Mouse (Mus musculus): ENCODE results near the gene AC131692.1. TPM values are rescaled to one million over a fixed set of nuclear protein-coding genes. Genes with fewer than 3 reads are reported as not detected.

Gene AC131692.1
- total and polyA plus RNA-seq, 2 experiments from 2014 or later, result not detected

- Histone ChIP-seq H3K4me1 (ENCODE audit: insufficient read depth, low read length) (peaks cover 10% of the 10 kb centered on the region), H3K9ac (replicated peaks; ENCODE audit: low read length) (no peak overlapping the region), H3K27me3 (ENCODE audit: insufficient read depth, low read length) (no peaks in the 10 kb centered on the region), H3K9me3 (ENCODE audit: low read length) (no peaks in the 10 kb centered on the region), H3K36me3 (ENCODE audit: insufficient read depth, low read length) (peaks cover 27% of the 10 kb centered on the region), H3K4me2 (ENCODE audit: low read depth, low read length) (no peak overlapping the region), H3K27ac (no peak overlapping the region), H3K4me3 (ENCODE audit: low read length) (no peak overlapping the region)
- no peak for TF ChIP-seq CTCF (IDR thresholded peaks at IDR 0.05; ENCODE audit: low read depth)
- DNase-seq (ENCODE audit: low spot score) (no peak), ATAC-seq (no peak)
- WGBS, result 90% methylated on average over 3 of the region's 3 CpGs
These were observed 42.2 kb downstream of the AC131692.1 start for GRCm38 (mm10) chr19:6136397-6136796.

GRCm38 (mm10) chr19:6139701-6140100, 45.5 kb downstream of the AC131692.1 start:
- H3K27me3 ChIP-seq (ENCODE audit: insufficient read depth, low read length), result no peaks in the 10 kb centered on the region
- no peak for TF ChIP-seq CTCF (IDR thresholded peaks at IDR 0.05; ENCODE audit: low read depth)
- H3K27ac ChIP-seq, result peak overlapping the region; percentile 99; the same call in 1 of the 2 replicates
- 78% methylated on average over 6 of the region's 6 CpGs for WGBS
- peak overlapping the region; percentile 92 for H3K4me2 ChIP-seq (ENCODE audit: low read depth, low read length)
- DNase-seq (ENCODE audit: low spot score), result no peak
- H3K36me3 ChIP-seq (ENCODE audit: insufficient read depth, low read length), result peaks cover 21% of the 10 kb centered on the region
- no peak for ATAC-seq
- H3K4me1 ChIP-seq (ENCODE audit: insufficient read depth, low read length), result peaks cover 10% of the 10 kb centered on the region
- H3K4me3 ChIP-seq (ENCODE audit: low read length), result peak overlapping the region; percentile 65
- H3K9me3 ChIP-seq (ENCODE audit: low read length), result no peaks in the 10 kb centered on the region
- peak overlapping the region; percentile 80 for H3K9ac ChIP-seq (replicated peaks; ENCODE audit: low read length)

GRCm38 (mm10) chr19:6140374-6140677, 46.1 kb downstream of the AC131692.1 start:
- Histone ChIP-seq H3K27ac (peak overlapping the region; percentile 99), H3K27me3 (ENCODE audit: insufficient read depth, low read length) (no peaks in the 10 kb centered on the region), H3K4me2 (ENCODE audit: low read depth, low read length) (peak overlapping the region; percentile 92), H3K36me3 (ENCODE audit: insufficient read depth, low read length) (peaks cover 20% of the 10 kb centered on the region), H3K9ac (replicated peaks; ENCODE audit: low read length) (peak overlapping the region; percentile 80), H3K9me3 (ENCODE audit: low read length) (no peaks in the 10 kb centered on the region), H3K4me3 (ENCODE audit: low read length) (peak overlapping the region; percentile 65), H3K4me1 (ENCODE audit: insufficient read depth, low read length) (peaks cover 10% of the 10 kb centered on the region)
- DNase-seq (ENCODE audit: low spot score) (no peak), ATAC-seq (no peak)
- no peak for TF ChIP-seq CTCF (IDR thresholded peaks at IDR 0.05; ENCODE audit: low read depth)
- 5% methylated on average over 16 of the region's 16 CpGs for WGBS

- peak; percentile 94 for ATAC-seq
- H3K9ac ChIP-seq (replicated peaks; ENCODE audit: low read length), result peak within 1 kb of the TSS; percentile 80
- peak within 1 kb of the TSS; percentile 65 for H3K4me3 ChIP-seq (ENCODE audit: low read length)
- H3K27ac ChIP-seq, result peak within 1 kb of the TSS; percentile 99
- WGBS, result under 1% methylated on average over 65 of the region's 68 CpGs
- peak; percentile 98 for DNase-seq (ENCODE audit: low spot score)
- H3K27me3 ChIP-seq (ENCODE audit: insufficient read depth, low read length), result no peaks in the 10 kb centered on the region
- TF ChIP-seq CTCF (IDR thresholded peaks at IDR 0.05; ENCODE audit: low read depth), result peak; percentile 78
- peaks cover 15% of the 10 kb centered on the region for H3K36me3 ChIP-seq (ENCODE audit: insufficient read depth, low read length)
- peak within 1 kb of the TSS; percentile 92 for H3K4me2 ChIP-seq (ENCODE audit: low read depth, low read length)
- peaks cover 10% of the 10 kb centered on the region for H3K4me1 ChIP-seq (ENCODE audit: insufficient read depth, low read length)
- no peaks in the 10 kb centered on the region for H3K9me3 ChIP-seq (ENCODE audit: low read length)
These were observed 46.6 kb downstream of the AC131692.1 start, which contains the start of gene Batf2 for GRCm38 (mm10) chr19:6140678-6141393. TSS of gene Batf2 (plus strand) at chr19:6140983.

- Histone ChIP-seq H3K9me3 (ENCODE audit: low read length) (no peaks in the 10 kb centered on the region), H3K36me3 (ENCODE audit: insufficient read depth, low read length) (peaks cover 10% of the 10 kb centered on the region), H3K4me1 (ENCODE audit: insufficient read depth, low read length) (peaks cover 10% of the 10 kb centered on the region), H3K27ac (peak within 1 kb of the TSS; percentile 99), H3K4me3 (ENCODE audit: low read length) (peak within 1 kb of the TSS; percentile 65), H3K9ac (replicated peaks; ENCODE audit: low read length) (peak within 1 kb of the TSS; percentile 80), H3K4me2 (ENCODE audit: low read depth, low read length) (peak within 1 kb of the TSS; percentile 92), H3K27me3 (ENCODE audit: insufficient read depth, low read length) (no peaks in the 10 kb centered on the region)
- DNase-seq (ENCODE audit: low spot score) (peak; percentile 96), ATAC-seq (peak; percentile 82)
- under 1% methylated on average over 15 of the region's 15 CpGs for WGBS
- peak; percentile 52 for TF ChIP-seq CTCF (IDR thresholded peaks at IDR 0.05; ENCODE audit: low read depth)
These were observed 47.2 kb downstream of the AC131692.1 start, which contains the start of gene Arl2 for GRCm38 (mm10) chr19:6141394-6141749. TSS of gene Arl2 (minus strand) at chr19:6141548.

- no peak for DNase-seq (ENCODE audit: low spot score)
- Histone ChIP-seq H3K27ac (no peak overlapping the region), H3K4me1 (ENCODE audit: insufficient read depth, low read length) (peaks cover 5% of the 10 kb centered on the region), H3K4me2 (ENCODE audit: low read depth, low read length) (no peak overlapping the region), H3K4me3 (ENCODE audit: low read length) (no peak overlapping the region), H3K27me3 (ENCODE audit: insufficient read depth, low read length) (no peaks in the 10 kb centered on the region), H3K9me3 (ENCODE audit: low read length) (no peaks in the 10 kb centered on the region), H3K9ac (replicated peaks; ENCODE audit: low read length) (no peak overlapping the region), H3K36me3 (ENCODE audit: insufficient read depth, low read length) (no peaks in the 10 kb centered on the region)
- 72% methylated on average over 5 of the region's 5 CpGs for WGBS
- TF ChIP-seq CTCF (IDR thresholded peaks at IDR 0.05; ENCODE audit: low read depth), result peak; percentile 14; the same call in 1 of the 2 replicates
- no peak for ATAC-seq
These were observed 50.6 kb downstream of the AC131692.1 start for GRCm38 (mm10) chr19:6144842-6145241.

Small RNA genes within 50 kb of the gene (microRNA-seq; reads per million reads assigned to microRNA genes)
- gene Mir6988, result 1.2 to 2.5 reads per million in 2 experiments

Other genes with a start within 250 kb of the AC131692.1 start
Only the 30 nearest of the 31 such genes appear.
- gene Frmd8, start 219.1 kb upstream of the AC131692.1 start, total RNA-seq (2014; rRNA removed), result 19.8 and 43.2 TPM in 2 replicates
- gene Frmd8, start 219.1 kb upstream of the AC131692.1 start, polyA plus RNA-seq (2015; fragmentation: Nextera tagmentation; extraction: Ambion mirVana), result 12.5 and 13.7 TPM in 2 replicates
- 2.1 and 6.0 TPM in 2 replicates for gene Slc25a45, start 216.6 kb upstream of the AC131692.1 start, total RNA-seq (2014; rRNA removed)
- 1.8 and 2.8 TPM in 2 replicates for gene Slc25a45, start 216.6 kb upstream of the AC131692.1 start, polyA plus RNA-seq (2015; fragmentation: Nextera tagmentation; extraction: Ambion mirVana)
- 7.5 and 10.1 TPM in 2 replicates for gene Tigd3, start 200.3 kb upstream of the AC131692.1 start, total RNA-seq (2014; rRNA removed)
- gene Tigd3, start 200.3 kb upstream of the AC131692.1 start, polyA plus RNA-seq (2015; fragmentation: Nextera tagmentation; extraction: Ambion mirVana), result 7.1 and 7.5 TPM in 2 replicates
- gene Dpf2, start 181.4 kb upstream of the AC131692.1 start, total RNA-seq (2014; rRNA removed), result 61.7 and 77.4 TPM in 2 replicates
- gene Dpf2, start 181.4 kb upstream of the AC131692.1 start, polyA plus RNA-seq (2015; fragmentation: Nextera tagmentation; extraction: Ambion mirVana), result 69.5 and 70.2 TPM in 2 replicates
- gene Cdc42ep2, start 169.6 kb upstream of the AC131692.1 start, total RNA-seq (2014; rRNA removed), result 22.0 and 28.0 TPM in 2 replicates
- gene Cdc42ep2, start 169.6 kb upstream of the AC131692.1 start, polyA plus RNA-seq (2015; fragmentation: Nextera tagmentation; extraction: Ambion mirVana), result 17.4 and 18.0 TPM in 2 replicates
- gene Pola2, start 130.2 kb upstream of the AC131692.1 start, total RNA-seq (2014; rRNA removed), result 23.4 and 28.9 TPM in 2 replicates
- 19.5 and 21.5 TPM in 2 replicates for gene Pola2, start 130.2 kb upstream of the AC131692.1 start, polyA plus RNA-seq (2015; fragmentation: Nextera tagmentation; extraction: Ambion mirVana)
- not detected in 2 replicates for gene Slc22a20, start 108.3 kb upstream of the AC131692.1 start, total RNA-seq (2014; rRNA removed)
- not detected in 2 replicates for gene Slc22a20, start 108.3 kb upstream of the AC131692.1 start, polyA plus RNA-seq (2015; fragmentation: Nextera tagmentation; extraction: Ambion mirVana)
- gene Capn1, start 78.5 kb upstream of the AC131692.1 start, total RNA-seq (2014; rRNA removed), result 13.6 and 15.7 TPM in 2 replicates
- gene Capn1, start 78.5 kb upstream of the AC131692.1 start, polyA plus RNA-seq (2015; fragmentation: Nextera tagmentation; extraction: Ambion mirVana), result 4.6 and 4.8 TPM in 2 replicates
- 27.6 and 34.1 TPM in 2 replicates for gene Syvn1, start 47.8 kb upstream of the AC131692.1 start, total RNA-seq (2014; rRNA removed)
- 26.8 and 29.8 TPM in 2 replicates for gene Syvn1, start 47.8 kb upstream of the AC131692.1 start, polyA plus RNA-seq (2015; fragmentation: Nextera tagmentation; extraction: Ambion mirVana)
- gene Mrpl49, start 36.6 kb upstream of the AC131692.1 start, total RNA-seq (2014; rRNA removed), result 34.4 and 36.2 TPM in 2 replicates
- gene Mrpl49, start 36.6 kb upstream of the AC131692.1 start, polyA plus RNA-seq (2015; fragmentation: Nextera tagmentation; extraction: Ambion mirVana), result 52.4 and 54.9 TPM in 2 replicates
- 558 and 787 TPM in 2 replicates for gene Fau, start 36.6 kb upstream of the AC131692.1 start, total RNA-seq (2014; rRNA removed)
- gene Fau, start 36.6 kb upstream of the AC131692.1 start, polyA plus RNA-seq (2015; fragmentation: Nextera tagmentation; extraction: Ambion mirVana), result 668 TPM in 2 replicates
- 76.0 and 97.3 TPM in 2 replicates for gene Znhit2, start 33.2 kb upstream of the AC131692.1 start, total RNA-seq (2014; rRNA removed)
- gene Znhit2, start 33.2 kb upstream of the AC131692.1 start, polyA plus RNA-seq (2015; fragmentation: Nextera tagmentation; extraction: Ambion mirVana), result 43.2 and 46.3 TPM in 2 replicates
- 122 and 123 TPM in 2 replicates for gene Tm7sf2, start 26.0 kb upstream of the AC131692.1 start, total RNA-seq (2014; rRNA removed)
- gene Tm7sf2, start 26.0 kb upstream of the AC131692.1 start, polyA plus RNA-seq (2015; fragmentation: Nextera tagmentation; extraction: Ambion mirVana), result 57.7 and 64.2 TPM in 2 replicates
- gene Vps51, start 17.2 kb upstream of the AC131692.1 start, total RNA-seq (2014; rRNA removed), result 100.0 and 102 TPM in 2 replicates
- gene Vps51, start 17.2 kb upstream of the AC131692.1 start, polyA plus RNA-seq (2015; fragmentation: Nextera tagmentation; extraction: Ambion mirVana), result 91.2 and 92.2 TPM in 2 replicates
- not detected in 2 replicates for gene Tmem262, start 14.4 kb upstream of the AC131692.1 start, total RNA-seq (2014; rRNA removed)
- gene Tmem262, start 14.4 kb upstream of the AC131692.1 start, polyA plus RNA-seq (2015; fragmentation: Nextera tagmentation; extraction: Ambion mirVana), result not detected in 2 replicates
- gene Gm28374, start 12.2 kb upstream of the AC131692.1 start, total RNA-seq (2014; rRNA removed), result 0.37 and 0.86 TPM in 2 replicates
- gene Gm28374, start 12.2 kb upstream of the AC131692.1 start, polyA plus RNA-seq (2015; fragmentation: Nextera tagmentation; extraction: Ambion mirVana), result 0.24 and 1.1 TPM in 2 replicates
- gene Zfpl1, start 9.5 kb upstream of the AC131692.1 start, total RNA-seq (2014; rRNA removed), result 76.9 and 88.2 TPM in 2 replicates
- gene Zfpl1, start 9.5 kb upstream of the AC131692.1 start, polyA plus RNA-seq (2015; fragmentation: Nextera tagmentation; extraction: Ambion mirVana), result 83.9 and 88.2 TPM in 2 replicates
- gene Cdca5, start 9.4 kb upstream of the AC131692.1 start, total RNA-seq (2014; rRNA removed), result 6.3 and 7.4 TPM in 2 replicates
- 6.1 and 7.4 TPM in 2 replicates for gene Cdca5, start 9.4 kb upstream of the AC131692.1 start, polyA plus RNA-seq (2015; fragmentation: Nextera tagmentation; extraction: Ambion mirVana)
- gene Naaladl1, start 11.4 kb downstream of the AC131692.1 start, total RNA-seq (2014; rRNA removed), result 0.40 and 0.89 TPM in 2 replicates
- 0.36 and 0.43 TPM in 2 replicates for gene Naaladl1, start 11.4 kb downstream of the AC131692.1 start, polyA plus RNA-seq (2015; fragmentation: Nextera tagmentation; extraction: Ambion mirVana)
- 91.0 and 91.5 TPM in 2 replicates for gene Sac3d1, start 24.2 kb downstream of the AC131692.1 start, total RNA-seq (2014; rRNA removed)
- gene Sac3d1, start 24.2 kb downstream of the AC131692.1 start, polyA plus RNA-seq (2015; fragmentation: Nextera tagmentation; extraction: Ambion mirVana), result 50.5 and 51.9 TPM in 2 replicates
- gene Snx15, start 33.9 kb downstream of the AC131692.1 start, total RNA-seq (2014; rRNA removed), result 71.4 and 84.4 TPM in 2 replicates
- gene Snx15, start 33.9 kb downstream of the AC131692.1 start, polyA plus RNA-seq (2015; fragmentation: Nextera tagmentation; extraction: Ambion mirVana), result 60.9 and 62.7 TPM in 2 replicates
- not detected in 2 replicates for gene Batf2, start 46.6 kb downstream of the AC131692.1 start, total RNA-seq (2014; rRNA removed)
- gene Batf2, start 46.6 kb downstream of the AC131692.1 start, polyA plus RNA-seq (2015; fragmentation: Nextera tagmentation; extraction: Ambion mirVana), result 0.21 and 0.23 TPM in 2 replicates
- 112 and 123 TPM in 2 replicates for gene Arl2, start 47.1 kb downstream of the AC131692.1 start, total RNA-seq (2014; rRNA removed)
- gene Arl2, start 47.1 kb downstream of the AC131692.1 start, polyA plus RNA-seq (2015; fragmentation: Nextera tagmentation; extraction: Ambion mirVana), result 151 and 155 TPM in 2 replicates
- gene Majin, start 90.0 kb downstream of the AC131692.1 start, total RNA-seq (2014; rRNA removed), result not detected in 2 replicates
- gene Majin, start 90.0 kb downstream of the AC131692.1 start, polyA plus RNA-seq (2015; fragmentation: Nextera tagmentation; extraction: Ambion mirVana), result 0.24 TPM in 1 of 2 replicates, not detected in the other
- gene Gpha2, start 132.0 kb downstream of the AC131692.1 start, total RNA-seq (2014; rRNA removed), result not detected in 2 replicates
- gene Gpha2, start 132.0 kb downstream of the AC131692.1 start, polyA plus RNA-seq (2015; fragmentation: Nextera tagmentation; extraction: Ambion mirVana), result 0.39 and 0.60 TPM in 2 replicates
- 272 and 321 TPM in 2 replicates for gene Ppp2r5b, start 141.5 kb downstream of the AC131692.1 start, total RNA-seq (2014; rRNA removed)
- gene Ppp2r5b, start 141.5 kb downstream of the AC131692.1 start, polyA plus RNA-seq (2015; fragmentation: Nextera tagmentation; extraction: Ambion mirVana), result 149 and 160 TPM in 2 replicates
- gene Atg2a, start 147.2 kb downstream of the AC131692.1 start, total RNA-seq (2014; rRNA removed), result 38.7 and 43.4 TPM in 2 replicates
- gene Atg2a, start 147.2 kb downstream of the AC131692.1 start, polyA plus RNA-seq (2015; fragmentation: Nextera tagmentation; extraction: Ambion mirVana), result 7.6 and 8.9 TPM in 2 replicates
- 127 and 135 TPM in 2 replicates for gene Ehd1, start 182.3 kb downstream of the AC131692.1 start, total RNA-seq (2014; rRNA removed)
- 76.5 and 77.5 TPM in 2 replicates for gene Ehd1, start 182.3 kb downstream of the AC131692.1 start, polyA plus RNA-seq (2015; fragmentation: Nextera tagmentation; extraction: Ambion mirVana)
- gene Cdc42bpg, start 212.0 kb downstream of the AC131692.1 start, total RNA-seq (2014; rRNA removed), result 3.1 and 6.0 TPM in 2 replicates
- 0.29 and 0.33 TPM in 2 replicates for gene Cdc42bpg, start 212.0 kb downstream of the AC131692.1 start, polyA plus RNA-seq (2015; fragmentation: Nextera tagmentation; extraction: Ambion mirVana)
- 69.6 and 93.4 TPM in 2 replicates for gene Men1, start 240.6 kb downstream of the AC131692.1 start, total RNA-seq (2014; rRNA removed)
- gene Men1, start 240.6 kb downstream of the AC131692.1 start, polyA plus RNA-seq (2015; fragmentation: Nextera tagmentation; extraction: Ambion mirVana), result 57.8 and 59.5 TPM in 2 replicates

All from hindbrain, postnatal 0 days (tissue).